Mouse (Mus musculus): ENCODE data around the gene Vsig1.

GRCm38 (mm10) chrX:140956959-140957358, 49.6 kb downstream of the Vsig1 start:
- TF ChIP-seq HCFC1 (IDR thresholded peaks at IDR 0.05; ENCODE audit: borderline replicate concordance, insufficient read depth, low read length), result no peak
- no peak for TF ChIP-seq ZNF384 (IDR thresholded peaks at IDR 0.05; ENCODE audit: low read depth, low read length)
